In the genomic region with DNA sequence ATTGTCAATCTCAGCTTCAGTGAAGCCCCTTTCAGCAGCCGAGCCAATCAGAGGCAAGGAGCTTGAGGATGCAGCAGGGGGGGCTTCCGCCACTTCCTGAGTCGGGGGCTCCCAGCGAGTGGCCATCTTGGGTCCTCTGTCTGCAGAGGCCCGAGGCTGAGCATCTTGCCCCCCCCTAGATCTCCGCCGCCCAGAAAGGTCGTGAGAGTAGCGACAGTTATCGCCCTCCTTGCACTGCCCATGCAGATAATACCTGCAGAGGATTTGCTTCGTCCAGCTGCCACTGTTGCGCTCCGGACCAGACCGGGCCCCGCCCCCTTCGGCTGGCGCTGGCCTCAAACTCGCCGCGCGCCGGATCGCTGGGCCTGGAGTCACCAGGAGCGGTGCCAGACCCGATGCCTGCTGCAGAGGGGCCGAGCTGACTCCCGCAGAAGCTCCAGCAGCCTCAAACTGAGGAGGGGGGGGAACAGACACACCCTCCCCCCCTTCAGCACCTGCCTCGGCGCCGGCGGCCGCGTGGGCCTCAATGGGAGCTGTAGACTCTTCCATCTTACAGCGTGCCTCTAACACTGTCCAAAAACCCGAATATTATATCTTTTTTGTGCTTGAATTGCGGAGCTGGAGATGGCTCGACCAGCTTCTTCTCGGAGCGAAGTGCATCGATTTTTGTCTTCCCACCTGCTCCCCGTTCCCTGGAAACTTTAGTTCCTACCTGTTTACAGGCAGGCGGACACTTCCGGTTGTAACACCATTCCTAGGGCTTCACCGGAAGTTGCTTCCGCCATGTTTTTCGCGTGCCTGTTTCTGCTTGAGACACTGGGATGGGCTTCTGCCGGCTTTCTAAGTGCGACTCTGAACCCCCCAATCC, we compare ENCODE assay signal across 7 mouse cellular contexts. TPM values are rescaled to one million over a fixed set of nuclear protein-coding genes. Genes with fewer than 3 reads are reported as not detected.
A peak's percentile ranks its signal among the peaks of the same experiment; 100 is the strongest.
DNase-seq lines count a peak whose midpoint lies in the region; ATAC-seq and TF ChIP-seq lines count a peak whose summit lies in the region.

A gene (minus strand): TSS at position 647 of the 868 bp plus-strand sequence.

- H3K36me3 ChIP-seq in intestine, embryonic 14.5 days (ENCODE audit: control insufficient read depth, insufficient read depth, low read length), result no peaks in the 10 kb centered on the region

- peak; percentile 81 for ATAC-seq in intestine, embryonic 14.5 days (replicated peaks; ENCODE audit: low FRiP score, low TSS enrichment, low read depth)
- ATAC-seq in megakaryocyte-erythroid progenitor cell, adult 5-6 weeks (replicated peaks; ENCODE audit: low FRiP score, low TSS enrichment, poor library complexity, severe bottlenecking), result 0 out of 2 replicates have a peak, but pooled peaks have one; percentile 18

- peak; percentile 70 for DNase-seq in adrenal gland, adult 2 months
- DNase-seq in gastrocnemius, postnatal 36 days, result peak; percentile 57 to 66
- DNase-seq in intestine, embryonic 14.5 days (ENCODE audit: low spot score), result peak; percentile 90
- peak; percentile 41 to 62 for DNase-seq in left cerebral cortex, postnatal 25 days (ENCODE audit: low spot score in 2 of 2)
- DNase-seq in skeletal muscle tissue, adult 2 months (ENCODE audit: low read depth, low spot score), result peak; percentile 76

- 22% methylated on average over 49 of the region's 49 CpGs for WGBS in intestine, embryonic 14.5 days

- intact Hi-C loops in gastrocnemius, postnatal 36 days (cut with DNase I), result no loop called here
- intact Hi-C loops in left cerebral cortex, postnatal 25 days (cut with DNase I), result no loop called here

- no peak for TF ChIP-seq POLR2A in cortical plate, adult 2 months (IDR thresholded peaks at IDR 0.05; ENCODE audit: extremely low read depth, insufficient read depth, low read length)

- TF ChIP-seq CTCF in cortical plate, adult 2 months (IDR thresholded peaks at IDR 0.05; ENCODE audit: extremely low read depth, insufficient read depth, low read length), result no peak

- H3K4me3 ChIP-seq in cortical plate, adult 2 months (ENCODE audit: insufficient read depth, low read length), result peak within 1 kb of the TSS; percentile 55
- peak within 1 kb of the TSS; percentile 67 for H3K4me3 ChIP-seq in intestine, embryonic 14.5 days (ENCODE audit: low read depth, low read length)

- H3K9ac ChIP-seq in intestine, embryonic 14.5 days (ENCODE audit: low read length), result peak within 1 kb of the TSS; percentile 74

- H3K9me3 ChIP-seq in intestine, embryonic 14.5 days (ENCODE audit: control insufficient read depth, low read length), result 0 out of 2 replicates have a peak, but pooled peaks cover 10% of the 10 kb centered on the region

- H3K4me1 ChIP-seq in cortical plate, adult 2 months (ENCODE audit: control insufficient read depth, insufficient read depth, low read length), result no peaks in the 10 kb centered on the region
- 0 out of 2 replicates have a peak, but pooled peaks cover 7% of the 10 kb centered on the region for H3K4me1 ChIP-seq in intestine, embryonic 14.5 days (replicated peaks; ENCODE audit: control insufficient read depth, insufficient read depth, low read length)

- H3K4me2 ChIP-seq in intestine, embryonic 14.5 days (ENCODE audit: low read length), result peak within 1 kb of the TSS; percentile 56

- H3K27me3 ChIP-seq in intestine, embryonic 14.5 days (replicated peaks; ENCODE audit: control insufficient read depth, insufficient read depth, low read length), result no peaks in the 10 kb centered on the region; the same call in 1 of the 2 replicates

- H3K27ac ChIP-seq in cortical plate, adult 2 months (ENCODE audit: insufficient read depth, low read length), result peak within 1 kb of the TSS; percentile 56; the same call in 1 of the 2 replicates
- H3K27ac ChIP-seq in intestine, embryonic 14.5 days (ENCODE audit: low read depth), result peak within 1 kb of the TSS; percentile 65; the same call in 1 of the 2 replicates

RNA-seq across cellular contexts. Expression of the gene that starts here (rescaled TPM):
- 1 to 10 TPM in 1 of 2 experiments, under 1 TPM in 1; 0.78 to 1.1 TPM for total RNA-seq in adrenal gland, adult 2 months (2021)
- polyA plus RNA-seq in adrenal gland, adult 2 months (2012; rRNA removed), result 0.67 and 1.3 TPM in 2 replicates
- polyA plus RNA-seq in cortical plate, adult 2 months (2012; rRNA removed), result 1.5 and 1.8 TPM in 2 replicates
- total RNA-seq in gastrocnemius, postnatal 36 days (2021), result under 1 TPM in 1 of 2 experiments, not detected in 1; 0.25 TPM
- polyA plus RNA-seq in intestine, embryonic 14.5 days (2014; fragmentation: Nextera tagmentation; extraction: Ambion mirVana), result 5.3 and 6.6 TPM in 2 replicates
- total RNA-seq in left cerebral cortex, postnatal 25 days (2021), result 1 to 10 TPM; 1.9 to 2.1 TPM
- total RNA-seq in megakaryocyte-erythroid progenitor cell, adult 5-6 weeks (2014; fragmentation: Nextera tagmentation), result 0.37 and 1.7 TPM in 2 replicates
- total RNA-seq in megakaryocyte-erythroid progenitor cell, adult 5-6 weeks (2017), result 0.34 and 0.70 TPM in 2 replicates

Comparison
In these comparisons a context has a peak if more than half of its experiments do, and no peak if none do; other contexts are left out.
1. Peak in every context shown above with its lines: DNase-seq, ATAC-seq, H3K4me3 ChIP-seq and H3K27ac ChIP-seq.
2. Peak in DNase-seq in gastrocnemius, postnatal 36 days; RNA of the gene not detected or under 1 TPM.